Mouse (Mus musculus): ENCODE data around the gene Pnmal1.

DNA sequence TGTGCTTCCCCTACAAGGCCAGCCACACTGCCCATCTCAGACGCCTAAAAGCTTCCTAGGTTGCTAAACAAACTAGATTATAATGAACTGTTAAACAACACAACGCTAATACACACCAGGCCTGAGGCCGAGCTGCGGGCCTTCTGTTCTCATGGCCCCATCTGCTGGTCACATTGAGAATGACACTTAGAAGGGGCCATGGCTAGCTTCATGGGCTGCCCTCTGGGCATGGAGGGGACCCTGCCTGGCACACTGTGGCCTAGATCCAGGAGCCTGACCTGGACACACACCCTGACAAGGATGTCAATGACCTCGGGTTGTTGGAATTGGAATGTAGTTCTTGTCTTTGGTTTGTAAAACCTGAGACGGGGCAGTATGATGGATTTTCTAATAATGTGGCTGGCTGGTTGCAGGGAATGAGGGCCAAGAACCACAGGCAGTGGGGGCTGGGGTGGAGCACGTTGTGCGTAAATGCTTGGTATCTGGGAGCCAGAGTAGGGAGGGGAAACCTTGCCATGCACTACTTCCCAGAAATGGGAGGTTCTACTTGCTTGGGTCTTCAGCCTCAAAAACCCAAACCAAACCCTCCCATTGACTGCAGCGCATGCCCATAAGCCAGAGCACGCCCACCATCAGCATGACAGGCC is 45.5 kb upstream of the Pnmal1 start:
- TF ChIP-seq CTCF (IDR thresholded peaks at IDR 0.05; ENCODE audit: borderline replicate concordance, insufficient read depth, low read length) (peak; percentile 61), POLR2A (IDR thresholded peaks at IDR 0.05; ENCODE audit: low read depth, low read length) (no peak)

Data from embryonic fibroblast, embryonic 13.5 days (primary cell).